Mouse (Mus musculus): Measurements from ENCODE around the gene Tcf12. TPM values are rescaled to one million over a fixed set of nuclear protein-coding genes. Genes with fewer than 3 reads are reported as not detected.

Gene Tcf12
- polyA plus RNA-seq, 1 experiment from 2014 or later = 47.6 TPM

DNA sequence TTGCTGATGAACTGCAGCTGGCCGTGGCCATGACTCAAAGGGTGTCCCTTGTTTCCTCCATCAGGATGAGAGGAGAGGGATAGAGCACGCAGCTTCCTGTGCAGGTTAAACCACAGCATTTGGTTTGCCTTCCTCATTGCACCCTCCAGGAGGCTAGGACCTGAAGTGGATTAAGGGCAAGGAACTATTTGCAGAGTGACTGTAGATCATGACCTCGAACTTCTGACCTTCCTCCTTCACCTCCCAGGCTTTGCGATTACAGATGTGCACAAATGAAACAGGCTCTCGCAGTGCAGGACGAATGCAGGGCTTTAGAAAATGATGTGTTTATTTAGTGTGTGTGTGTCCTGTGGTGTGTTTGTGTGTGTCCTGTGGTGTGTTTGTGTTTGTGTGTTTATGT is 282.5 kb downstream of the Tcf12 start:
- no peak for ATAC-seq (ENCODE audit: insufficient read depth, low FRiP score, low read depth)
- H3K36me3 ChIP-seq = no peaks in the 10 kb centered on the region
- H3K9me3 ChIP-seq = no peaks in the 10 kb centered on the region
- no peak overlapping the region for H3K4me3 ChIP-seq (replicated peaks)
- H3K9ac ChIP-seq = no peak overlapping the region
- H3K4me2 ChIP-seq = no peak overlapping the region
- no peak overlapping the region for H3K27ac ChIP-seq
- H3K4me1 ChIP-seq = no peaks in the 10 kb centered on the region
- 42% methylated on average over 6 of the region's 6 CpGs for WGBS
- H3K27me3 ChIP-seq (replicated peaks) = no peaks in the 10 kb centered on the region

DNA sequence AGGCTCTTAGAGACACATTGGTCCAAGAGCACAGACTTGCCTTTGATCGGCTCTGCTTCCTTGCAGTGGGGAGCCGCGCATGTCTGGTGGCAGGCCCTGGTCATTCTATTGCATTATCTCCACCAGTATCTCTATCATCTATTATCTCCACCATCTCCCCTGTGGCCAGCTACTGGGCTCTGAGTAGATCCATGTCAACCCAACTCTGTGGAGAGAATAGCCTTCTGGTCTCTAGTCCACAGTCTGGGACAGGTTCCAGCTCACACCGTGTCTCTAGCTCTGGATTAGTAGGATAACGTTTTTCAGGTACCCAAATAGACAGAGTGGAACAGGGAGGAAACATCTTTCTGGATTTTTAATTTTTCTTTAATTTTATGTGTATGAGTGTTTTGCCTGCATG is 284.3 kb downstream of the Tcf12 start:
- no peaks in the 10 kb centered on the region for H3K36me3 ChIP-seq
- no peaks in the 10 kb centered on the region for H3K9me3 ChIP-seq
- H3K4me2 ChIP-seq = no peak overlapping the region
- H3K4me1 ChIP-seq = no peaks in the 10 kb centered on the region
- H3K27ac ChIP-seq = no peak overlapping the region
- WGBS = 91% methylated on average over 5 of the region's 5 CpGs
- H3K9ac ChIP-seq = no peak overlapping the region
- H3K4me3 ChIP-seq (replicated peaks) = no peak overlapping the region
- ATAC-seq (ENCODE audit: insufficient read depth, low FRiP score, low read depth) = no peak
- no peaks in the 10 kb centered on the region for H3K27me3 ChIP-seq (replicated peaks)

DNA sequence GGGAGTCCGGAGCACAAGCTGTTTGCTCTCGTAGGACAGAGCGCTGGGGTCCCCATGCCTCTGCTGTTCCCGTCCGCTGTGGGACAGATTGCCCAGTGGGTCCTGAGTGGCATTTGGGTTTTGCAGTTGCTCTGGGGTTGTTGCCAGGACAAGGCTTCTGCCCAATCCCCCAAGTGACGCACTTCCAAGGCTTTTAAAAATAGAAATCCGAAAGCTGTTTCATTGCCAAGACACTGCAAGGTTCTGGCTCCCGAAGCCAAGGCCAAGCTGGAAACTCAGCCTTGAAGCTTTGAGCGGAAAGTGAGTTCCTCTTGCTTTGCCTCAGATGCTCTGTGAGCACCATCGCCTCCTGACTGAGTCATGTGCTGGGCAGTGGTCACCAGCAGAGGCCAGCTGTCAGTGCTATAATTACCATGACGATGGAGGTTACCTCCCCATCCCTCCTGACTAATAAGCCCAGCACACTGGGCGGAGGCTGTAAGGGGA is 285.6 kb downstream of the Tcf12 start:
- 55% methylated on average over 12 of the region's 12 CpGs for WGBS
- no peak overlapping the region for H3K9ac ChIP-seq
- no peaks in the 10 kb centered on the region for H3K36me3 ChIP-seq
- no peaks in the 10 kb centered on the region for H3K4me1 ChIP-seq
- H3K27me3 ChIP-seq (replicated peaks) = no peaks in the 10 kb centered on the region
- no peaks in the 10 kb centered on the region for H3K9me3 ChIP-seq
- H3K4me3 ChIP-seq (replicated peaks) = no peak overlapping the region
- no peak for ATAC-seq (ENCODE audit: insufficient read depth, low FRiP score, low read depth)
- H3K4me2 ChIP-seq = no peak overlapping the region; the same call in 1 of the 2 replicates
- no peak overlapping the region for H3K27ac ChIP-seq

DNA sequence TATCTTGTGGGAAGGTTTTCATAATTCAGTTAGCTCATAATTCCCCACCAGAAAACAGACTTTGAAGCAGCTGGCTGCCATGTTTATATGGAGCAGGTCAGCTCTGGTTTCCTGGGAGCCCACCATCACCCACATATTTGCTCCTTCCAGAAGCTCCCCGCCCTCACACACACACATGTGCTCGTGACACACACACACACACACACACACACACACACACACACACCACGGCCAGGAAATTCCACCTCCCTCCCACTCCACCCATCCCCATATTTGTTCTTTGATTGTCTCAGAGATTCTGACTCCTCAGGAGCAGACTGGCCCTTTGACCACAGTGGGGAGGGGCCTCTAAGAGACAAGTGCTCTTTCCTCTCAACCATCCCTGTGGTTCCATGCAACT is 289.7 kb downstream of the Tcf12 start:
- Histone ChIP-seq H3K9me3 (no peaks in the 10 kb centered on the region), H3K4me3 (replicated peaks) (no peak overlapping the region), H3K27me3 (replicated peaks) (no peaks in the 10 kb centered on the region), H3K36me3 (no peaks in the 10 kb centered on the region), H3K27ac (no peak overlapping the region), H3K4me2 (no peak overlapping the region), H3K9ac (no peak overlapping the region), H3K4me1 (no peaks in the 10 kb centered on the region)
- WGBS = 67% methylated on average over 3 of the region's 3 CpGs
- no peak for ATAC-seq (ENCODE audit: insufficient read depth, low FRiP score, low read depth)

DNA sequence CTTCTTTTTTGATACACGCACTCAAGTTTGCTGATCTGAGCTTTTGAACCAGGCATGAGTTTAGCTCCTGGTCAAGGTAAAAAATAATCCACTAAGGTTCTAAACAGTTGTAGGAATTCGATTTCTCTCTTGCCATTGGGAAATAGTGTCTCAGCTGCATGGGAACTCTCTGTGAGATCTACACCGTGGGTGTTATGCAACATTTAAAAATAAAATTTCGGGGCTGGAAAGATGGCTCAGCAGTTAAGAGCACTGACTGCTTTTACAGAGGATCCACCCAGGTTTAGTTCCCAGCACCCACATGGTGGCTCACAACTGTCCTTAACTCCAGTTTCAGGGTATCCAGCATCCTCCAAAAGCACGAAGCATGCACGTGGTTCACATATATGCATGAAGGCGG is 293.2 kb downstream of the Tcf12 start:
- 89% methylated on average over 7 of the region's 7 CpGs for WGBS
- no peaks in the 10 kb centered on the region for H3K9me3 ChIP-seq
- H3K27me3 ChIP-seq (replicated peaks) = no peaks in the 10 kb centered on the region
- ATAC-seq (ENCODE audit: insufficient read depth, low FRiP score, low read depth) = no peak
- H3K9ac ChIP-seq = no peak overlapping the region
- no peak overlapping the region for H3K27ac ChIP-seq
- H3K4me3 ChIP-seq (replicated peaks) = no peak overlapping the region
- H3K4me1 ChIP-seq = no peaks in the 10 kb centered on the region
- no peak overlapping the region for H3K4me2 ChIP-seq
- H3K36me3 ChIP-seq = no peaks in the 10 kb centered on the region

DNA sequence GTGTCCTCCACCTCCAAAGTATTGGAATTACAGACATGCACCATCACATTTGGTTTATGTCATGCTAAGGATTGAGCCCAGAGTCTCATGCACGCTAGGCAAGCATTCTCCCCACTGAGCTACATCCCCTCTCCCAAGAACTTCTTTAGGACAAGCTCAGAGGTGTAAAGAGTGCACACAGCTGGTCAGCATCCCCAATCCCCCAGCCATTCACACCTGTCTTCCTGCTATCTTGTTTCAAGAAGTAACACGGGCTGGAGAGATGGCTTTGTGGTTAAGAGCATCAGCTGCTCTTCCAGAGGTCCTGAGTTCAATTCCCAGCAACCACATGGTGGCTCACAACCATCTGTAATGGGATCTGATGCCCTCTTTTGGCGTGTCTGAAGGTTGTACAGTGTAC is 295.6 kb downstream of the Tcf12 start:
- no peaks in the 10 kb centered on the region for H3K4me1 ChIP-seq
- H3K27me3 ChIP-seq (replicated peaks) = no peaks in the 10 kb centered on the region
- no peak for ATAC-seq (ENCODE audit: insufficient read depth, low FRiP score, low read depth)
- H3K36me3 ChIP-seq = no peaks in the 10 kb centered on the region
- H3K27ac ChIP-seq = no peak overlapping the region
- 44% methylated on average over 3 of the region's 3 CpGs for WGBS
- H3K9me3 ChIP-seq = no peaks in the 10 kb centered on the region
- H3K4me2 ChIP-seq = no peak overlapping the region
- H3K9ac ChIP-seq = no peak overlapping the region
- H3K4me3 ChIP-seq (replicated peaks) = no peak overlapping the region

DNA sequence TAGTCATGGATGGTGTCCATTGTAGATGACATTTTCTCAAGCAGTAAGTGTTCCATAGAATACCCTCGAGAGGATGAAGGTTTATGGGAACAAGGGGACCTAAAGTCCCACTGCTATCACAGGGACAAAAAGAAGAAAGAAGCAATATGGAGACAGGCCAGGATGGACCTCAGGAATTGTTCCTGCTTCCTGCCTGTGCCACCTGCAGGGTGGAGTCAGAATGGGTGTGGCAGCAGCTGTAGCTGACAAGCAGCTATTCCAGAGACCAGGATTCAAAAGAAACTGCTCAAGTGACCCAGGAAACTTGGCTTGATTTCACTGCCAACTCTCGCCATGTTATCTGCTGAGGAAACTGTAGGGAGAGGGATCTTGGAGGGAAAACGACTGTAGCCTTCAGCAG is 298.1 kb downstream of the Tcf12 start:
- Histone ChIP-seq H3K9ac (no peak overlapping the region), H3K4me1 (no peaks in the 10 kb centered on the region), H3K9me3 (no peaks in the 10 kb centered on the region), H3K27me3 (replicated peaks) (no peaks in the 10 kb centered on the region), H3K4me3 (replicated peaks) (no peak overlapping the region), H3K4me2 (no peak overlapping the region), H3K27ac (no peak overlapping the region), H3K36me3 (no peaks in the 10 kb centered on the region)
- no peak for ATAC-seq (ENCODE audit: insufficient read depth, low FRiP score, low read depth)
- WGBS = 81% methylated on average over 3 of the region's 3 CpGs

DNA sequence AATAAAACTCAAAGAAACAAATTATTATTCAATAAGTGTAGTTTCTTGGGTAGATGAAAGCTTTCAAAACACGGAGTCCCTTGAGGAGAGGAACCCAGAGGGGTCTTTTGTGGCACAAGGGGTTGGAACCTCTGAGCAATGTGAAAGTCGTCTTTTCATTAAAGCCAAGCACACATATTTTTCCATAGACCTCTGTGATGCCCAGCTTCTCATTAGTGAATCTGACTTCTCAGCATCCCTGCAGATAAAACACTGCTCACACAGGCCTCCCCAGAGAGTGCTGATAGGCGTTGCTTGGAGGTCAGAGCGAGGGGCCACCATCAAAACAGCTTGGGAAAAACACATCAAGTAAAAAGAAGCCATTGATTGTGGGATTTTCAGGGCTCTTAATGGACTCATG is 298.8 kb downstream of the Tcf12 start:
- ATAC-seq (ENCODE audit: insufficient read depth, low FRiP score, low read depth) = no peak
- Histone ChIP-seq H3K9me3 (no peaks in the 10 kb centered on the region), H3K36me3 (no peaks in the 10 kb centered on the region), H3K4me3 (replicated peaks) (no peak overlapping the region), H3K27me3 (replicated peaks) (no peaks in the 10 kb centered on the region), H3K27ac (no peak overlapping the region), H3K4me1 (no peaks in the 10 kb centered on the region), H3K4me2 (no peak overlapping the region), H3K9ac (no peak overlapping the region)
- 75% methylated on average over 4 of the region's 4 CpGs for WGBS

DNA sequence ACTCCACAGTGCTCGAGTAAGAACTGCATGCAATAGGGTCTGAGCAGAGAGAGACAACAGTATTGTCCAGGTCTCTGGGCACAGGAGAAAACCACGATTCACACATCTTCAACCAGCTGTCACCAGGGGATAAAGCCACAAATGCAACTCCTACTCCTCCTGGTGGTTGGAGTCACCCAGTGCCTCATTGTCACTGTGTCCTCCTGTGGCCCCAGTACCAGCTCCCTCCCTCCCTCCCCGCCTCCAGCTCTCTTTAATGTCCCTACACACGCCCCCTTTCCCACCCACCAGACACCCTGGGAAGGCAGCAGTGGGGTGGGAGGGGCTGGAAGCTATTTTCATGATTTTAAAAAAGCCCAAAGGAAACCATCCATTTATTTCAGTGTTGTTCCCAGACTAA is 299.3 kb downstream of the Tcf12 start:
- ATAC-seq (ENCODE audit: insufficient read depth, low FRiP score, low read depth) = no peak
- Histone ChIP-seq H3K27me3 (replicated peaks) (no peaks in the 10 kb centered on the region), H3K9ac (no peak overlapping the region), H3K9me3 (no peaks in the 10 kb centered on the region), H3K27ac (no peak overlapping the region), H3K4me3 (replicated peaks) (no peak overlapping the region), H3K36me3 (no peaks in the 10 kb centered on the region), H3K4me2 (no peak overlapping the region), H3K4me1 (no peaks in the 10 kb centered on the region)
- 42% methylated on average over 4 of the region's 4 CpGs for WGBS

DNA sequence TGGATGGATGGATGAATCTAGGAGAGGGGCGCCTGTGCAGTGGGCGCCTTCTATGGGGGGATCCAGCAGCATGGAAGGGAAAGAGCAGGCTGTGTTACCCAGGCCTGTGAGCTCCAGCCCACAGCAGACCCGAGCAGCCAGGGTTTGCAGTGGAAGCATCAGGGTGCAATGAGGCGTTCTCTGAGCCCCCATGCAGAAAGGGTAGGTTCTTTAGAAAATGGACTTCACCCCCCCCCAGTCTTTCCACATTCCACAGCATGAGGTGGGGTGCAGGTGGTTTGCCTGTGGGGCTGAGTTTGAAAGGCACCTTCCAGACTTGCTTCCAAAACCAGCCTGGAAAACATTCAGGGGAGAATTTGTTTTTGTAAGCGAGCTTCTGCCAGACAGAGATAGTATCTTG is 300.3 kb downstream of the Tcf12 start:
- H3K36me3 ChIP-seq = no peaks in the 10 kb centered on the region
- 75% methylated on average over 5 of the region's 5 CpGs for WGBS
- H3K9ac ChIP-seq = no peak overlapping the region
- H3K4me1 ChIP-seq = no peaks in the 10 kb centered on the region
- no peak overlapping the region for H3K4me3 ChIP-seq (replicated peaks)
- H3K9me3 ChIP-seq = no peaks in the 10 kb centered on the region
- H3K4me2 ChIP-seq = no peak overlapping the region
- no peak overlapping the region for H3K27ac ChIP-seq
- ATAC-seq (ENCODE audit: insufficient read depth, low FRiP score, low read depth) = no peak
- no peaks in the 10 kb centered on the region for H3K27me3 ChIP-seq (replicated peaks)

DNA sequence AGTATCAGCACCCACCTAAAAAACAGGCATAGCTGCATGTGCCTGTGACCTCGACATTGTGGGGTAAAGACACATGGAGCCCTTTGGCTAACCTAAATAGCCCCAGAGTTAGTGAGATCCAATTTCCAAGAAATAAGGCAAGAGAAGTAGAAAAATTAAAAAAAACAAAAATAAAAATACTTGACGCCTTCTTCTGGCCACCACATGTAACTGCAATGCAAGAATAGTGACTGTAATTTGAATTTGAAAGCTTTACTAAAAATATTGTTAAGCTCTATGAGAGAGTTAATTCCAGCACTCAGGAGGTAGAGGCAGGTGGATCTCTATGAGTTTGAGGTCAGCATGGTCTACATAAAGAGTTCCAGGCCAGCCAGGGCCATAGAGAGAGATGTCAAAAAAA is 300.9 kb downstream of the Tcf12 start:
- Histone ChIP-seq H3K27me3 (replicated peaks) (no peaks in the 10 kb centered on the region), H3K36me3 (no peaks in the 10 kb centered on the region), H3K4me1 (no peaks in the 10 kb centered on the region), H3K9me3 (no peaks in the 10 kb centered on the region), H3K9ac (no peak overlapping the region), H3K4me2 (no peak overlapping the region), H3K27ac (no peak overlapping the region), H3K4me3 (replicated peaks) (no peak overlapping the region)
- ATAC-seq (ENCODE audit: insufficient read depth, low FRiP score, low read depth) = no peak
- WGBS = 76% methylated on average over 2 of the region's 2 CpGs

DNA sequence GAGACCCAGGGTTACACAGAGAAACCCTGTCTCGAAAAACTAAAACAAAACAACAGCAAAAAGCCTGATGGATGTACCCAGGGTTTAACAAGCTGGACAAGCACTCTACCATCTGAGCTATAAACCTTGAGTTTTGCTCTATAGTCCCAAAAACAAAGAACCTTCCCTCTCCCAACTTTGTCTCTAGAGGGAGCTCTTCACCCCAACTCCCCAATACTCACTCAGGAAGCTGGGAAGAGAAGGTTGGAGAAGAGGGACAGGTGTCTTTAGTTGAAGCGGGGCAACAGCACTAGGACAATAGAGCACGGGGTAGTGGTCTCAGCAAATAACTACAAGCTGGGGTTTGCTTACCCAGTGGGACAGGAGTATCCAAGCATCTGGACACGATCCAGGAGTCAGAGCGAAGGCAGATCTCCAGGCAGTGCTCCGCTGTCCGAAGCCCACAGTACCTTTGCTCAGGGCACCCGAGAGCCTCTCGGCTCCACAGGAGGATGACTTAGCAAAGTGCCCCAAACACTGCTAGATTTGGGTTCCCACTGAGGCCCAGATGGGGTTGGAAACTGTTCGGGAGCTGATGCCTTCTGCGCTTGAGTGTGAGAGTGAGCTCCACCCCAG is 302.9 kb downstream of the Tcf12 start:
- peak overlapping the region; percentile 11; the same call in 1 of the 2 replicates for H3K4me3 ChIP-seq (replicated peaks)

DNA sequence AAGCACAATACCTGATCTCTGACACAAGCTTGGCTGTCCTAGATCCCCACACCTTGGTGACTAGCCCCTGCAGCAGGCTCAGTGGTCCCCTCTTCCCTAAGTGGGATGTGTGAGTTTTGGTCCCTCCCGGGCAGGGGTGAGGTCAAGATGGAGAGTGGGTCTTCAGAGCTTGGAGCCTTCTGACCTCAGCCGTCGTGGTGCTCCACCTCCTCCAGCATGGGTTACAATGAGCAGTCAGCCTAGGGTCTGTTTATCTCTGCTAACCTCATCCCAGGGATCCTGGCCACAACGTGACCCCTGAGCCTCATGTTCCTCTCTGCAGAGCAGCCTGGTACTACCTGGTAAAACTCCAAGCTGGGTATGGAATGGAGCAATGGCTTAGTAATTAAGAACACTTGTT is 303.9 kb downstream of the Tcf12 start:
- 46% methylated on average over 4 of the region's 4 CpGs for WGBS
- no peaks in the 10 kb centered on the region for H3K9me3 ChIP-seq
- no peaks in the 10 kb centered on the region for H3K27me3 ChIP-seq (replicated peaks)

More for the DNA sequence above, 302.9 kb downstream of the Tcf12 start:
- Histone ChIP-seq H3K36me3 (no peaks in the 10 kb centered on the region), H3K4me2 (peak overlapping the region; percentile 39), H3K9me3 (no peaks in the 10 kb centered on the region), H3K27ac (no peak overlapping the region), H3K27me3 (replicated peaks) (no peaks in the 10 kb centered on the region), H3K9ac (no peak overlapping the region), H3K4me1 (no peaks in the 10 kb centered on the region)
- ATAC-seq (ENCODE audit: insufficient read depth, low FRiP score, low read depth) = no peak
- 45% methylated on average over 11 of the region's 11 CpGs for WGBS

More for the DNA sequence above, 303.9 kb downstream of the Tcf12 start:
- H3K27ac ChIP-seq = no peak overlapping the region
- H3K9ac ChIP-seq = no peak overlapping the region
- H3K4me2 ChIP-seq = no peak overlapping the region
- no peaks in the 10 kb centered on the region for H3K4me1 ChIP-seq
- H3K4me3 ChIP-seq (replicated peaks) = no peak overlapping the region
- no peaks in the 10 kb centered on the region for H3K36me3 ChIP-seq
- ATAC-seq (ENCODE audit: insufficient read depth, low FRiP score, low read depth) = no peak
